Mouse (Mus musculus) limb, embryonic 13.5 days (tissue): Measurements from ENCODE around the gene Krtap9-3. TPM values are rescaled to one million over a fixed set of nuclear protein-coding genes. Genes with fewer than 3 reads are reported as not detected.
"Not testable (repeated sequence)": the region's sequence is repeated elsewhere in the genome, so short reads cannot be mapped to it uniquely, and the experiment has no call there.

Experiments
- ATAC-seq: fragments of 200-750 bp; cut with Nextera tagmentation; 2 replicates; pipeline ENCODE4 v1.8.0; 2017; ENCODE audit warnings: low read depth, moderate number of reproducible peaks, moderate TSS enrichment; ENCODE audit not compliant: low FRiP score
- H3K27ac ChIP-seq: fragments of 300-500 bp; sonication (generic); 2 replicates; pipeline ENCODE4 v1.5.1; 2015; ENCODE audit warnings: inconsistent platforms, mild to moderate bottlenecking, moderate library complexity
- H3K27me3 ChIP-seq: fragments of 300-500 bp; sonication (generic); 2 replicates; pipeline ENCODE4 v1.6.1; 2015; ENCODE audit warnings: mild to moderate bottlenecking, inconsistent platforms
- H3K36me3 ChIP-seq: fragments of 300-500 bp; sonication (generic); 2 replicates; pipeline ENCODE4 v1.6.1; 2015; ENCODE audit warnings: inconsistent platforms, mild to moderate bottlenecking, moderate library complexity
- H3K4me1 ChIP-seq: fragments of 300-500 bp; sonication (generic); 2 replicates; pipeline ENCODE4 v1.6.1; 2015; ENCODE audit warnings: inconsistent platforms
- H3K4me2 ChIP-seq: fragments of 300-500 bp; sonication (generic); replicated peaks from 2 replicates; pipeline ENCODE4 v1.6.1; 2015; ENCODE audit warnings: inconsistent platforms, mild to moderate bottlenecking, moderate library complexity
- H3K4me3 ChIP-seq: fragments of 300-500 bp; sonication (generic); 2 replicates; pipeline ENCODE4 v1.5.1; 2015; ENCODE audit warnings: moderate library complexity, mild to moderate bottlenecking, inconsistent platforms
- H3K9ac ChIP-seq: fragments of 300-500 bp; sonication (generic); 2 replicates; pipeline ENCODE4 v1.6.1; 2015; ENCODE audit warnings: mild to moderate bottlenecking, inconsistent platforms
- H3K9me3 ChIP-seq: fragments of 300-500 bp; sonication (generic); 2 replicates; pipeline ENCODE4 v1.6.1; 2016; ENCODE audit warnings: inconsistent platforms
- WGBS: fragments of 180-500 bp; shearing (Covaris S2); methylation state at CpG from one replicate; pipeline ENCODE4 v1.1.7; 2015; 5-methylcytosine and 5-hydroxymethylcytosine counted together
- polyA plus RNA-seq: library from polyadenylated mRNA; unstranded; fragments of >200 nt; fragmentation: Nextera tagmentation; extraction: Ambion mirVana; gene quantifications from 2 replicates; pipeline ENCODE4 v1.2.1, GENCODE M21; 2015

The Krtap9-3 gene
- not detected in 2 replicates for polyA plus RNA-seq

DNA sequence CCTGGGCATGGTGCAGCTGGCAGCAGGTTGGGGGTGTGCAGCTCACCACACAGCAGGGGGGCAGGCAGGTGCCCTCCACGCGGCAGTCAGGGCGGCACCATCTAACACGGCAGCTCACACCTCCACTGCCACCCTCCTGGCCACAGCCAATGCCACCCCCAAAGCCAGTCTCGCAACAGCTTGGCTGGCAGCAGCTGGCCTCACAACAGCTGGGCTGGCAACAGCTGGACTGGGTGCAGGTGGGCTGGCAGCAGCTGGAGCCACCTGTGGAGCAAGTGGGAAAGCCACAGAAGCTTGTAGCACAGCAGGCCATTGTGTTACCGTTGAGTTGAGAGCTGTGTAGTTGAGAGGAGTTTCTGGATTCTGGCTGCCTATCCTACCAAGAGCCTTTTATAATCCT is at the start of gene Krtap9-3:
Gene Krtap9-3, minus strand, starts transcription at position 364 of the 400 bp plus-strand sequence.
- H3K4me3 ChIP-seq, ATAC-seq, H3K4me2 ChIP-seq, H3K36me3 ChIP-seq, H3K9me3 ChIP-seq, H3K4me1 ChIP-seq, H3K27ac ChIP-seq, H3K27me3 ChIP-seq, H3K9ac ChIP-seq: not testable (repeated sequence)
- 73% methylated on average over 6 of the region's 6 CpGs for WGBS

DNA sequence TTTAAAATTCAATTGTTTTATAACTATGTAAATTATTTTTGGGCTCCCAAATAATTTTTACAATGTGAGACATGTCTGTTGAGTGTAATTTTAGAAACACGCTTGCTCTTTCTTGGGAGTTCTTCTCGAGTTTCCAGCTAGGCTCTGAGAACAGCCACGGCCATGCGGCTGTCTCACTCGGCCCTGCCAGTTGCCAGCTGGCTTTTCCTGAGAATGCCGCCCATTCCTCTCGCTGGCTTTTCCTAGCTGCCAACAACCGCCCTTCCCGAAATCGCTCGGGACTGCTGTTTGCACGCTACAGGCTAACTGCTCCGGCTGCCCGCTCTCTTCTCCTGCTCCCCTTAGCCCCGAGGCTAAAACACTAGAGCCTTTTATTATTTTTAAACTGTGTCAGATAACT is 48.5 kb upstream of the Krtap9-3 start:
- Histone ChIP-seq H3K4me1 (no peaks in the 10 kb centered on the region), H3K9me3 (no peaks in the 10 kb centered on the region), H3K36me3 (no peaks in the 10 kb centered on the region), H3K4me2 (no peak overlapping the region), H3K27ac (no peak overlapping the region), H3K27me3 (no peaks in the 10 kb centered on the region; the same call in 1 of the 2 replicates), H3K9ac (no peak overlapping the region), H3K4me3 (no peak overlapping the region)
- WGBS, result 78% methylated on average over 15 of the region's 15 CpGs
- ATAC-seq, result no peak

DNA sequence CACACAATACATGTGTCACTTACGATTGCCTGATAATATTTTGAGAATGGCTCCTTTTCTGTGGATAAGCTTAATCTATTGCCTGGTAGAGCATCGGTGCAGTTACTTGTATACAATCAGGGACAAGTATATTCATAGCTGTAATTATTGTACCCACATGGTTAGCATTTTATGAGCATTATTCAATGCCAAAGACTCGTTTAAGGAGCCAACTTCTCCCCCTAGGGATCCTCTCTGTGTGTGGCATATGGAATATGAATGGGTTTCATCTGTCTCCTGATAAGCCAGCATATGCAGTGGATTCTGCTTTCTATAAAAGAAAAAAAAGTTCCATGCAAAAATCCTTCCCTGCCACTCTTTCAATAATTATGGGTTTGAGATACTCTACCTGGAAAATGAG is 46.4 kb upstream of the Krtap9-3 start:
- ATAC-seq, result no peak
- Histone ChIP-seq H3K36me3 (no peaks in the 10 kb centered on the region), H3K27ac (no peak overlapping the region)

DNA sequence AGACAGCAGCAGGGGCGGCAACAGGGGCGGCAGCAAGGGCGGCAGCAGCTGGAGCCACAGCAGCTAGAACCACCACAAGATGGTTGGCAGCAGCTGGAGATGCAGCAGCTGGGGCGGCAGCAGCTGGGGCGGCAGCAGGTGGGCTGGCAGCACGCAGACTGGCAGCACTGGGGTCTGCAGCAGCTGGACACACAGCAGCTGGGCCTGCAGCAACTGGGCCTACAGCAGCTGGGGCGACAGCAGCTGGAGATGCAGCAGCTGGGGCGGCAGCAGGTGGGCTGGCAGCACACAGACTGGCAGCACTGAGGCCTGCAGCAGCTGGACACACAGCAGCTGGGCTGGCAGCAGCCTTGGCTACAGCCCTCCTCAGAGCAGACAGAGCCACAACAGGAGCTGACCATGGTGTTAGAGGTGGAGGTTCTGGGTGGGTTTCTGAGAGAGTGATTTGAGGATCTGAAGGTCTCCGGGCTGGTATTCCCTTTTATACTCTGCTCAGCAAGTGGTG is 45.8 kb upstream of the Krtap9-3 start, which contains the start of gene Krtap4-7:
Gene Krtap4-7, minus strand, starts transcription at position 455 of the 505 bp plus-strand sequence.
- ATAC-seq, H3K4me1 ChIP-seq, H3K36me3 ChIP-seq, H3K4me2 ChIP-seq, H3K9me3 ChIP-seq, H3K27me3 ChIP-seq, H3K9ac ChIP-seq, H3K27ac ChIP-seq, H3K4me3 ChIP-seq: not testable (repeated sequence)
- 75% methylated on average over 9 of the region's 9 CpGs for WGBS

More for the DNA sequence above, 46.4 kb upstream of the Krtap9-3 start:
- no peaks in the 10 kb centered on the region for H3K9me3 ChIP-seq
- no peak overlapping the region for H3K4me3 ChIP-seq
- H3K27me3 ChIP-seq, result no peaks in the 10 kb centered on the region; the same call in 1 of the 2 replicates
- H3K4me1 ChIP-seq, result 0 out of 2 replicates have a peak, but pooled peaks cover 4% of the 10 kb centered on the region
- H3K9ac ChIP-seq, result no peak overlapping the region
- H3K4me2 ChIP-seq, result no peak overlapping the region
- WGBS, result 62% methylated on average over 3 of the region's 3 CpGs

DNA sequence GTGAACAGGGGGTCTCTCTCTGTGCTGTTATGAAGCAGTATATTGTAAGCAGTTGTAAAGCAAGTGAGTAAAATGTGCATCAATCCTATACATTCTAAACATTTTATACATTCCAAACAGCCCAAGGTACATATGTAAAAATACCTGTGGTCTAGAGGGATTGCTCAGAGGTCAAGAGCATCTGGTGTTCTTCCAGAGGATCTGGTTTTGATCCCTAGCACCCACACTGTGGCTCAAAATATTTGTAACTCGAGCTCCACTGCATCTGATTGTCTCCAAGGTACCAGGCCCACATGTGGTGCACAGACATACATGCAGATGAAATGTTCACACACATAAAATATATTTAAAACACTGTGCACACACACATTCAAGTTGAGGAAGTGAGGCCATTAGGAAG is 43.0 kb upstream of the Krtap9-3 start:
- Histone ChIP-seq H3K4me3 (no peak overlapping the region), H3K4me1 (0 out of 2 replicates have a peak, but pooled peaks cover 4% of the 10 kb centered on the region), H3K27ac (no peak overlapping the region), H3K4me2 (no peak overlapping the region), H3K9ac (no peak overlapping the region), H3K36me3 (no peaks in the 10 kb centered on the region), H3K27me3 (no peaks in the 10 kb centered on the region; the same call in 1 of the 2 replicates), H3K9me3 (no peaks in the 10 kb centered on the region)
- WGBS, result 5% methylated on average over 1 of the region's 1 CpGs
- no peak for ATAC-seq

DNA sequence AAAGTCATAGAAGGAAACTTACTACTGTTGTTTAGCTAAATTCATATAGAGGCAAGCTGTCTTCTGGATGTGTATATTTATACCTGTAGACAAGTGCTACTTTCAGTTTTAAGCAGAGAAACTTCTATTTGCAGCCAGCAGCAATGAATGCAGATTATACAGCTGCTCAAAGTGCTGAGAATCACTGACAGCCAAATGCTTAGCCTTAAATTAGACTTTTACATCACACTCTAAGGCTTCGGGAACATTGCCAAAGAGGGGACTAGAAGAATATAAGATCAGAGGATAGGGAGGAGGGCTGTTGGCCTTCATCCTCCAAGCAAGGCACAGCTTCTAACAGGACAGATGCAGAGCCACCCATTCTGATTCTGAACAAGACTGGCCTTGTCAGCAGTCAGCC is 39.2 kb upstream of the Krtap9-3 start:
- Histone ChIP-seq H3K9me3 (no peaks in the 10 kb centered on the region), H3K36me3 (no peaks in the 10 kb centered on the region), H3K9ac (no peak overlapping the region), H3K4me2 (no peak overlapping the region), H3K4me3 (no peak overlapping the region), H3K27me3 (0 out of 2 replicates have a peak, but pooled peaks cover 2% of the 10 kb centered on the region), H3K4me1 (0 out of 2 replicates have a peak, but pooled peaks cover 4% of the 10 kb centered on the region), H3K27ac (no peak overlapping the region)
- WGBS, result 59% methylated on average over 1 of the region's 1 CpGs
- no peak for ATAC-seq

GRCm38 (mm10) chr11:99634653-99635134 is 36.8 kb upstream of the Krtap9-3 start, which contains the start of gene Krtap4-2:
TSS of gene Krtap4-2 (minus strand) at chr11:99635084.
- Histone ChIP-seq H3K9ac (no peak within 1 kb of the TSS), H3K4me3 (no peak within 1 kb of the TSS), H3K4me1 (no peaks in the 10 kb centered on the region), H3K9me3 (no peaks in the 10 kb centered on the region), H3K4me2 (no peak within 1 kb of the TSS), H3K27ac (no peak within 1 kb of the TSS), H3K27me3 (0 out of 2 replicates have a peak, but pooled peaks cover 2% of the 10 kb centered on the region), H3K36me3 (no peaks in the 10 kb centered on the region)
- ATAC-seq, result no peak
- 27% methylated on average over 8 of the region's 8 CpGs for WGBS

DNA sequence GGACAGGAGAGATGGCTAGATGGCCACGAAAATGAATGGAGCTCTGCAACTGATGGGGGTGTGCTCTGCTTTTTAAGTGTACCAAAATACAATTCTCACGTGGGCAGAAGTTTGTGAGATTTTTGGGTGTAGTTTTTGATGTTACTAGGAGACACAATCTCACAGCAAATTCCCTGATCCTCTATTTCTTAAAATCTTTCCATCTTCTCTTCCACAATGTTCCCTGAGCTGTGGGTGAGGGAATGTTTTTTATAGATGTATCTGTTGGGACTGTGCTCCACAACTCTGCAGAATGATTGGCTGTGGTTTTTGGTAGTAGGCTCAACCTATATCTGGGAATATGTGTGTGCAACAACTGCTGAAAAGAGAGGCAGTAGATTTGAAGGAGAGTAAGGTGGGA is 35.4 kb upstream of the Krtap9-3 start:
- Histone ChIP-seq H3K36me3 (no peaks in the 10 kb centered on the region), H3K27ac (no peak overlapping the region), H3K4me2 (no peak overlapping the region), H3K4me1 (no peaks in the 10 kb centered on the region), H3K27me3 (0 out of 2 replicates have a peak, but pooled peaks cover 2% of the 10 kb centered on the region), H3K9ac (no peak overlapping the region), H3K4me3 (no peak overlapping the region), H3K9me3 (no peaks in the 10 kb centered on the region)
- 70% methylated on average over 2 of the region's 2 CpGs for WGBS
- no peak for ATAC-seq

- no peak overlapping the region for H3K27ac ChIP-seq
- H3K9me3 ChIP-seq, result no peaks in the 10 kb centered on the region
- no peaks in the 10 kb centered on the region for H3K4me1 ChIP-seq
- no peak for ATAC-seq
- no peak overlapping the region for H3K9ac ChIP-seq
- peaks cover 5% of the 10 kb centered on the region; the same call in 1 of the 2 replicates for H3K27me3 ChIP-seq
- no peaks in the 10 kb centered on the region for H3K36me3 ChIP-seq
- no peak overlapping the region for H3K4me2 ChIP-seq
- H3K4me3 ChIP-seq, result no peak overlapping the region
- 69% methylated on average over 3 of the region's 3 CpGs for WGBS
Observed at GRCm38 (mm10) chr11:99630890-99631289, 33.0 kb upstream of the Krtap9-3 start.

- no peak within 1 kb of the TSS for H3K27ac ChIP-seq
- no peaks in the 10 kb centered on the region for H3K4me1 ChIP-seq
- H3K4me3 ChIP-seq, result no peak within 1 kb of the TSS
- H3K27me3 ChIP-seq, result peaks cover 3% of the 10 kb centered on the region; the same call in 1 of the 2 replicates
- H3K36me3 ChIP-seq, result no peaks in the 10 kb centered on the region
- no peak for ATAC-seq
- WGBS, result 81% methylated on average over 4 of the region's 4 CpGs
- H3K4me2 ChIP-seq, result no peak within 1 kb of the TSS
- no peaks in the 10 kb centered on the region for H3K9me3 ChIP-seq
- H3K9ac ChIP-seq, result no peak within 1 kb of the TSS
Observed at GRCm38 (mm10) chr11:99628138-99628537, 30.2 kb upstream of the Krtap9-3 start, which contains the start of gene Krtap4-1. TSS of gene Krtap4-1 (minus strand) at chr11:99628238.

DNA sequence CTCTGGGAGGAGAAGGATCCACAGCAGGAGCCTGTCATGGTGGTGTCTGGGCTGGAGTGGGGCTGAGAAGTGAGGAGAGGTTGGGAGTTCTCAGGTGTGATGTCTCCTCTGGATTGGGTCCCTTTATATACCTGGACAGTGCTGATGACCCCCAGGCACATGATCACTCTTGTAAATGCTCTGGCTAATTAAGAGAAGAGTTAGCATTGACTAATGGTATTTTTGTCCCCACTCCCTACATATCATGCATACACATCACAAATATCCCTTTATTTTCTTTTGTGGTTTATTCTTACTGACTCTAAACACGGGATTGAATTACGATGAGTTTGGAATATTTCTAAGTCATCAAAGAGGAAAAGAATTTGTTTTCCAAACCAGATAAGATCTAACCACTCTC is 22.4 kb upstream of the Krtap9-3 start, which contains the start of gene Gm11562:
Gene Gm11562, minus strand, starts transcription at position 101 of the 400 bp plus-strand sequence.
- no peaks in the 10 kb centered on the region for H3K4me1 ChIP-seq
- H3K27me3 ChIP-seq, result no peaks in the 10 kb centered on the region
- no peak within 1 kb of the TSS for H3K9ac ChIP-seq
- ATAC-seq, result no peak
- H3K36me3 ChIP-seq, result no peaks in the 10 kb centered on the region
- no peak within 1 kb of the TSS for H3K4me2 ChIP-seq
- H3K4me3 ChIP-seq, result no peak within 1 kb of the TSS
- H3K9me3 ChIP-seq, result no peaks in the 10 kb centered on the region
- WGBS, result 78% methylated on average over 2 of the region's 2 CpGs
- no peak within 1 kb of the TSS for H3K27ac ChIP-seq

DNA sequence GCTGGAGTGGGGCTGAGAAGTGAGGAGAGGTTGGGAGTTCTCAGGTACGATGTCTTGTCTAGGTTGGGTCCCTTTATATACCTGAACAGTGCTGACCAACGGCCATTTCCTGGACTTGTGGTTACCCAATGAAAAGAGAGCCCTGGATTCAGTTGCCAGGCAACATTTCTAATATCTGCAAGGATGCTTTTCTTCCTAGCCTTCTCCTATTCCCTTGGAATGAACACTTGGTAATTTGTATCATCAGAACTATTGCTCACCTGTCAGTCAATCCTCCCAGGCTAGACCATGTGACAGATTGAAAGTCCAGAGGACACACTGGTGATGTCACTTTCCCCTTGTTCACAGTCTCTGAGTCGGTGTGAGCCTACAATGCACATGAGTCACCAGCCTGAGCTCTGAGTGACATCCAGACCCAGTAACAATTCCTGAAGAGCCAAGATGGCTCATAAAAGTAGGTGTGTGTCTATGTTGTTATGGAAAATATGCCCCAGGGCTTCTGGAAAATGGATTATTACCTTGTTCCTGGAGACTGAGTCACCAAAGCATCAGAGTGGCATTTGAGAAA is 17.0 kb upstream of the Krtap9-3 start, which contains the start of gene Krtap2-4:
Gene Krtap2-4, minus strand, starts transcription at position 51 of the 568 bp plus-strand sequence.
- Histone ChIP-seq H3K27me3 (no peaks in the 10 kb centered on the region), H3K9me3 (no peaks in the 10 kb centered on the region), H3K27ac (no peak within 1 kb of the TSS), H3K36me3 (no peaks in the 10 kb centered on the region), H3K4me2 (no peak within 1 kb of the TSS), H3K9ac (no peak within 1 kb of the TSS), H3K4me3 (no peak within 1 kb of the TSS), H3K4me1 (no peaks in the 10 kb centered on the region)
- no peak for ATAC-seq
- WGBS, result 76% methylated on average over 3 of the region's 3 CpGs
